Mouse (Mus musculus): Measurements from ENCODE around the gene Rag2. TPM values are rescaled to one million over a fixed set of nuclear protein-coding genes. Genes with fewer than 3 reads are reported as not detected.

The Rag2 gene
- not detected in 2 replicates for polyA plus RNA-seq (2015; fragmentation: Nextera tagmentation; extraction: Ambion mirVana)

DNA sequence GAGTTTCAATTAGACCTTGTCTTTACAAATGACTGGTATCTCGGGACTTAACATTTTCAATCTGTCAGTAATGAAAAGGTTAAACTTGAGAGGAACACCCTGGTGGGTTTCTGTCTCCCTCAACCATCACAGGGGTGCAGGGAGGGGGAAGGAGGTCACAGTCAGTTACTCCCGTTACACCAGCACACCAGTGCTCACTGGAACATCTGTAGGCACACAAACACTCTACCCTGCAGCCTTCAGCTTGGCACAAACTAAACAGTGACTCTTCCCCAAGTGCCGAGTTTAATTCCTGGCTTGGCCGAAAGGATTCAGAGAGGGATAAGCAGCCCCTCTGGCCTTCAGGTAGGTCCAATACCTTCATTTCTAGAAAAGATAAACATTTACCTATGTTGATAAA lies at the start of gene Rag2:
Rag2 (plus strand) TSS at position 193 of the 400 bp plus-strand sequence.
- Histone ChIP-seq H3K4me2 (replicated peaks; ENCODE audit: low read depth, low read length) (no peak within 1 kb of the TSS), H3K4me3 (ENCODE audit: low read length) (no peak within 1 kb of the TSS), H3K4me1 (ENCODE audit: insufficient read depth, low read length) (0 out of 2 replicates have a peak, but pooled peaks cover 5% of the 10 kb centered on the region), H3K9ac (replicated peaks; ENCODE audit: low read length) (no peak within 1 kb of the TSS), H3K27me3 (ENCODE audit: insufficient read depth, low read length) (no peaks in the 10 kb centered on the region), H3K27ac (ENCODE audit: low read length) (no peak within 1 kb of the TSS), H3K36me3 (ENCODE audit: insufficient read depth, low read length) (no peaks in the 10 kb centered on the region), H3K9me3 (ENCODE audit: low read length) (no peaks in the 10 kb centered on the region)
- ATAC-seq (ENCODE audit: low FRiP score, low TSS enrichment), result no peak
- 34% methylated on average over 4 of the region's 4 CpGs for WGBS

DNA sequence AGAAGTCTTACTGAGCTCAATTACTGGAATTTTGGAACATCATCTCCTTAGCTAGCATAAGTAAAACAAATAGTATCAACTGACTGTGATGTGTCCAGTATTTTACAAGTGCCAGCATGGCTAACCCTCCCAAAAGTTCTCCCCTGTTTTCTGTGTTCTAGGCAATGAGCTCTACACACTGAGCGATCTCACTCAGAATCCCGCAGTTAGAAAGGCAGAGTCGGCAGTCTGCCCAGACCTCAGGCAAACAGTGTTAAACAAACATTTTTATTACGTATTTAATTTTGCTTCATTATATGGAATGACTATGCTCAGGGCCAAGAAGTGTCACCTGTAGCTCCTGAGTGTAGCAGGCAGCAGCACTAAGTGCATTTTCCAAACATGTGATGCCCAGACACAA lies 47.3 kb upstream of the Rag2 start:
- Histone ChIP-seq H3K36me3 (ENCODE audit: insufficient read depth, low read length) (no peaks in the 10 kb centered on the region), H3K4me1 (ENCODE audit: insufficient read depth, low read length) (no peaks in the 10 kb centered on the region), H3K4me3 (ENCODE audit: low read length) (no peak overlapping the region), H3K9ac (replicated peaks; ENCODE audit: low read length) (no peak overlapping the region), H3K4me2 (replicated peaks; ENCODE audit: low read depth, low read length) (no peak overlapping the region), H3K27me3 (ENCODE audit: insufficient read depth, low read length) (no peaks in the 10 kb centered on the region), H3K27ac (ENCODE audit: low read length) (no peak overlapping the region), H3K9me3 (ENCODE audit: low read length) (no peaks in the 10 kb centered on the region)
- WGBS, result 72% methylated on average over 4 of the region's 4 CpGs
- no peak for ATAC-seq (ENCODE audit: low FRiP score, low TSS enrichment)

GRCm38 (mm10) chr2:101580027-101580426 lies 44.5 kb upstream of the Rag2 start:
- Histone ChIP-seq H3K4me3 (ENCODE audit: low read length) (no peak overlapping the region), H3K27ac (ENCODE audit: low read length) (no peak overlapping the region), H3K4me2 (replicated peaks; ENCODE audit: low read depth, low read length) (no peak overlapping the region), H3K9me3 (ENCODE audit: low read length) (no peaks in the 10 kb centered on the region), H3K9ac (replicated peaks; ENCODE audit: low read length) (no peak overlapping the region), H3K36me3 (ENCODE audit: insufficient read depth, low read length) (no peaks in the 10 kb centered on the region), H3K4me1 (ENCODE audit: insufficient read depth, low read length) (no peaks in the 10 kb centered on the region), H3K27me3 (ENCODE audit: insufficient read depth, low read length) (no peaks in the 10 kb centered on the region)
- ATAC-seq (ENCODE audit: low FRiP score, low TSS enrichment), result no peak
- 56% methylated on average over 2 of the region's 2 CpGs for WGBS

DNA sequence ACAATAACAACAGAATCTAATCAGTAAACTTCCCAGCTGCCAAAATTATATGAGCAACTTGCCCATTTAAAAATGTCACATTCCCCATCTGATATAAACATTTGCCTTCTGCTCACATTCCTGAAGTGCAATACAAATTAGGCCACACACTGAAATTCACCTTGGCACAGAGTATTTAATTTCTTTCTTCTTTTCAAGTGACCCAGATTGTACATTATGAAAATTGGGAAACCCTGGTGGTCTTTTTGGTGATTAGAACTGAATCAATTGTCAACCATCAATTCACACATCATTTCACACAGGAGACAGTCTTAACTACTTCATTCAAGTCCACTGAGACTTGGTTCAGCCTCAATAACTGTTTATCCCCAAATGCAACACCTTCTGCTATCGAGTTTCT lies 44.1 kb upstream of the Rag2 start:
- Histone ChIP-seq H3K27ac (ENCODE audit: low read length) (no peak overlapping the region), H3K36me3 (ENCODE audit: insufficient read depth, low read length) (no peaks in the 10 kb centered on the region), H3K4me1 (ENCODE audit: insufficient read depth, low read length) (no peaks in the 10 kb centered on the region), H3K4me2 (replicated peaks; ENCODE audit: low read depth, low read length) (no peak overlapping the region), H3K4me3 (ENCODE audit: low read length) (no peak overlapping the region), H3K9ac (replicated peaks; ENCODE audit: low read length) (no peak overlapping the region), H3K9me3 (ENCODE audit: low read length) (no peaks in the 10 kb centered on the region), H3K27me3 (ENCODE audit: insufficient read depth, low read length) (no peaks in the 10 kb centered on the region)
- ATAC-seq (ENCODE audit: low FRiP score, low TSS enrichment), result no peak
- WGBS, result 49% methylated on average over 1 of the region's 1 CpGs

DNA sequence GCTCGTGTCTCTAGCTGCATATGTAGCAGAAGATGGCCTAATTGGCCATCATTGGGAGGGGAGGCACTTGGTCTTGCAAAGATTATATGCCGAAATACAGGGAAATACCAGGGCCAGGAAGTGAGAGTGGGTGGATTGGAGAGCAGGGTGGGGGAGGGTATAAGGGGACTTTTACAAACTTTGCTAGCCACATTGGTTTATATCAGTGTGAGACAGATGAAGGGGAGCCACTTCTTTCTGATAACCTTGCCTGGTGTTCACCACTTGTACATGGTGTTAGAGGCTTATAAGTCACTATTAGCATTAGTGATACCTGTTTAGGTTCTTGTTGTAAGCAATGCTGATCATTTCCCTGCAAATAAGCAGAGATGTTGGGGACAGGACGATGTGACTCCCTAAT lies 43.5 kb upstream of the Rag2 start:
- H3K9me3 ChIP-seq (ENCODE audit: low read length), result no peaks in the 10 kb centered on the region

DNA sequence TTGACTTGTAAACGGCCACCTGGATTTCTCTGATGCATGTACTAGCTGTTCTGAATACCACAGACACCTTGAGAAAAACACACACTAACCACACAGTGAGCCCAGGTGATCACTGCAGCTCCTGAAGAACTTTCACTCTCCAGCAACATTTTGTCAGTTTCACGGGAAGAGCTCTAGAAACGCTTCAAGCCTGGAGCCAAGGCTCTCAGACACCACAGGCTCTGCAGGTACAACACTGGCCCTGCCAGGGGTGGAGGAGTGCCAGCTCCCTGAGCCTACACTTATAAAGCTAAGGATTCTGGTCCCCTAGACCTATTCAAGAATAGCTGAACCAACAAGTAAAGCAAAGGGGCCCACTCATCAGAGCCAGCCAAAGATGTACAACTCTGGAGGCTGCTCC lies 43.1 kb upstream of the Rag2 start:
- no peaks in the 10 kb centered on the region for H3K36me3 ChIP-seq (ENCODE audit: insufficient read depth, low read length)
- H3K4me2 ChIP-seq (replicated peaks; ENCODE audit: low read depth, low read length), result no peak overlapping the region
- H3K4me1 ChIP-seq (ENCODE audit: insufficient read depth, low read length), result no peaks in the 10 kb centered on the region
- no peak overlapping the region for H3K4me3 ChIP-seq (ENCODE audit: low read length)
- H3K27ac ChIP-seq (ENCODE audit: low read length), result no peak overlapping the region
- no peak for ATAC-seq (ENCODE audit: low FRiP score, low TSS enrichment)
- 89% methylated on average over 3 of the region's 3 CpGs for WGBS
- no peaks in the 10 kb centered on the region for H3K9me3 ChIP-seq (ENCODE audit: low read length)
- H3K9ac ChIP-seq (replicated peaks; ENCODE audit: low read length), result no peak overlapping the region
- H3K27me3 ChIP-seq (ENCODE audit: insufficient read depth, low read length), result no peaks in the 10 kb centered on the region

More for the DNA sequence above, 43.5 kb upstream of the Rag2 start:
- H3K4me3 ChIP-seq (ENCODE audit: low read length), result no peak overlapping the region
- no peaks in the 10 kb centered on the region for H3K27me3 ChIP-seq (ENCODE audit: insufficient read depth, low read length)
- 77% methylated on average over 3 of the region's 3 CpGs for WGBS
- no peak overlapping the region for H3K4me2 ChIP-seq (replicated peaks; ENCODE audit: low read depth, low read length)
- H3K9ac ChIP-seq (replicated peaks; ENCODE audit: low read length), result no peak overlapping the region
- no peaks in the 10 kb centered on the region for H3K4me1 ChIP-seq (ENCODE audit: insufficient read depth, low read length)
- no peaks in the 10 kb centered on the region for H3K36me3 ChIP-seq (ENCODE audit: insufficient read depth, low read length)
- no peak overlapping the region for H3K27ac ChIP-seq (ENCODE audit: low read length)
- ATAC-seq (ENCODE audit: low FRiP score, low TSS enrichment), result no peak

GRCm38 (mm10) chr2:101591356-101591755 lies 33.2 kb upstream of the Rag2 start:
- Histone ChIP-seq H3K4me3 (ENCODE audit: low read length) (no peak overlapping the region), H3K36me3 (ENCODE audit: insufficient read depth, low read length) (no peaks in the 10 kb centered on the region), H3K27ac (ENCODE audit: low read length) (no peak overlapping the region), H3K4me2 (replicated peaks; ENCODE audit: low read depth, low read length) (no peak overlapping the region), H3K9ac (replicated peaks; ENCODE audit: low read length) (no peak overlapping the region), H3K9me3 (ENCODE audit: low read length) (no peaks in the 10 kb centered on the region), H3K4me1 (ENCODE audit: insufficient read depth, low read length) (peaks cover 14% of the 10 kb centered on the region; the same call in 1 of the 2 replicates), H3K27me3 (ENCODE audit: insufficient read depth, low read length) (no peaks in the 10 kb centered on the region)
- ATAC-seq (ENCODE audit: low FRiP score, low TSS enrichment), result no peak
- WGBS, result 81% methylated on average over 8 of the region's 8 CpGs

DNA sequence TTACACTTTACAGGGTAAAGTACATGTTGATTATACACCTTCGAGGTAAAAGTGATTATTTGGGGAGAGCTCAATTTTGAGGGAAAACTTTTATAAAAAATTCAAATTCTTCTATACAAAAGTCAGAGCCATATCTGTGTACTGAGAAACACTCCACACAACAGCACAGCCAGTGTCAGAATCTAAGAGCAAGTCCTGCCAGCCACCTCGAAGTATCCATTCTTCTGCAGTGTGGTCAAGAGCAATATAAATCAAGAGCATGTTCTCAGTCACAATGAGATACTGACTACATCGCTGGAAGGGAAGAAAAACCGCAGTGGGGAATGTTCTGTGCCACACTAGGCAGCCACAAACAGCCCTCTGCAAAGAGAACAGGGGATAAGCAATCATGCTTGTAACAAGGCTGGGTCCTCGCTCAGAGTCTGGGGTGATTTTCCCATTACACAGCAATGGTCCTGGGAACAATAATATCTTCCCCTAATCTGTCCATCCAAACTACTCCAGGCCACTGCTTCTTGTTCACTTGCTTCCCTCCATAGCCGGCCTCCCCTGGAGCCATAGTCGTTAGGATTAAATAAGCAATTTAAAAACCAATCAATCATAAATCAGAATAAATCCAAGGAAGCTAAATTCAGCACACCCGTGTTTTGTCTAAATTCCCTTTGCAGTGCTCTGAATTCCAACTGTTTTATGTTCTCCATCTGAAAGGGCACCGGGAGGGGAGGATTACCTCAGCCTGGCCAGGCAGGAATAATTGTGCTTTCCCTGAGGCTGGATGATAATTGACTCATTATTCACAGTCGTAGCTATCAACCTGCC lies 32.3 kb upstream of the Rag2 start:
- ATAC-seq (ENCODE audit: low FRiP score, low TSS enrichment), result no peak
- 16% methylated on average over 10 of the region's 10 CpGs for WGBS
- Histone ChIP-seq H3K36me3 (ENCODE audit: insufficient read depth, low read length) (no peaks in the 10 kb centered on the region), H3K4me2 (replicated peaks; ENCODE audit: low read depth, low read length) (no peak overlapping the region), H3K4me3 (ENCODE audit: low read length) (no peak overlapping the region), H3K4me1 (ENCODE audit: insufficient read depth, low read length) (peaks cover 14% of the 10 kb centered on the region; the same call in 1 of the 2 replicates), H3K9ac (replicated peaks; ENCODE audit: low read length) (no peak overlapping the region), H3K27me3 (ENCODE audit: insufficient read depth, low read length) (no peaks in the 10 kb centered on the region), H3K27ac (ENCODE audit: low read length) (no peak overlapping the region), H3K9me3 (ENCODE audit: low read length) (no peaks in the 10 kb centered on the region)

DNA sequence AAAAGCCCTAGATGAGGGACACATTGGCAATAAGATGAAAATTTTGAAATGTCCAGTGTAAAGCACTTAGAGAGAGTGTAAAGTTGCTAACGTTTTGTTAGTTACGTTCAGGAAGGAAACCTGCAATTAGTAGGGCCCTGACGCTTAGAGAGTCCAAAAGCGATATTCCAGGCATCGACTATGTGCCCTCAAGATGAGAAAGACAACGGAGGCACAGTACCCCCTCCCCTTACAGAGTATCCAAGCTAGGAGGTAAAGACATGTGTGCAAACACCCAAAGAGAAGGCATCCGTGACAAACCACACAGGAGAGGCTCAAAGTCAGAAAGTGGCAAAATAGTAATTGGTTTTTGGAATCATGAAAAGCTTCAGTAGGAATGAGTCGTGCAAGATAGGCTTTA lies 31.6 kb upstream of the Rag2 start:
- H3K27ac ChIP-seq (ENCODE audit: low read length), result no peak overlapping the region

DNA sequence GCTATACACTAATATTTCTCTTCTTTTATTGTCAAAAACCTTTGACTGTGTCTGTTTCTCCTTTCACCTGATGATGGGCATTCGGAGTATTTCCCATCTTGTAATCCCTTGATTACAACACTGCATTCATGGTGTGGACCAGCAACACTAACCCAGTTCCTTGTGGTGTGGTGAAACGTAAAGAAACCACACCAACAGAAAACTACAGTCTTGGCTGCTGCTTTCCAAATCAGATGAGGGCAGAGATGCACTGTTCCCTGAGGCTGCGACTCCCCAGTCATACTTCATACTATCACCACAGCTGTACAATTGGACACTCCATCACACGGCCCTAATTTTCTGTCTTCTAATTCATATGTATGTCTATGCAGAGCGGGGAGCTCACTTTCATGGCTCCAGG lies 29.8 kb upstream of the Rag2 start:
- H3K9ac ChIP-seq (replicated peaks; ENCODE audit: low read length), result no peak overlapping the region
- peaks cover 25% of the 10 kb centered on the region for H3K4me1 ChIP-seq (ENCODE audit: insufficient read depth, low read length)
- H3K4me2 ChIP-seq (replicated peaks; ENCODE audit: low read depth, low read length), result no peak overlapping the region
- H3K9me3 ChIP-seq (ENCODE audit: low read length), result no peaks in the 10 kb centered on the region
- no peak for ATAC-seq (ENCODE audit: low FRiP score, low TSS enrichment)
- no peaks in the 10 kb centered on the region for H3K27me3 ChIP-seq (ENCODE audit: insufficient read depth, low read length)
- WGBS, result 87% methylated on average over 5 of the region's 5 CpGs
- no peak overlapping the region for H3K27ac ChIP-seq (ENCODE audit: low read length)
- H3K36me3 ChIP-seq (ENCODE audit: insufficient read depth, low read length), result no peaks in the 10 kb centered on the region
- no peak overlapping the region for H3K4me3 ChIP-seq (ENCODE audit: low read length)

More for the DNA sequence above, 31.6 kb upstream of the Rag2 start:
- H3K36me3 ChIP-seq (ENCODE audit: insufficient read depth, low read length), result no peaks in the 10 kb centered on the region
- 54% methylated on average over 8 of the region's 8 CpGs for WGBS
- H3K4me3 ChIP-seq (ENCODE audit: low read length), result no peak overlapping the region
- no peak overlapping the region for H3K9ac ChIP-seq (replicated peaks; ENCODE audit: low read length)
- no peaks in the 10 kb centered on the region for H3K9me3 ChIP-seq (ENCODE audit: low read length)
- no peak overlapping the region for H3K4me2 ChIP-seq (replicated peaks; ENCODE audit: low read depth, low read length)
- peaks cover 14% of the 10 kb centered on the region for H3K4me1 ChIP-seq (ENCODE audit: insufficient read depth, low read length)
- peak; percentile 49; the same call in 1 of the 2 replicates for ATAC-seq (ENCODE audit: low FRiP score, low TSS enrichment)
- no peaks in the 10 kb centered on the region for H3K27me3 ChIP-seq (ENCODE audit: insufficient read depth, low read length)

Data from kidney, embryonic 16.5 days (tissue).